Mouse (Mus musculus) midbrain, embryonic 14.5 days (tissue): ENCODE data around the gene Mdh1. TPM values are rescaled to one million over a fixed set of nuclear protein-coding genes. Genes with fewer than 3 reads are reported as not detected.
A peak's percentile ranks its signal among the peaks of the same experiment; 100 is the strongest.

Experiments
- ATAC-seq: fragments of 200-750 bp; cut with Nextera tagmentation; 2 replicates; pipeline ENCODE4 v1.8.0; 2017; ENCODE audit warnings: moderate number of reproducible peaks, moderate library complexity; ENCODE audit not compliant: low FRiP score, low TSS enrichment
- DNase-seq: peaks from one replicate; pipeline ENCODE4 v3.0.0-alpha.2; 2015
- H3K27ac ChIP-seq: fragments of 300-500 bp; sonication (generic); replicated peaks from 2 replicates; pipeline ENCODE4 v1.5.1; 2014; ENCODE audit warnings: mild to moderate bottlenecking, low read depth, low read length, moderate library complexity
- H3K27me3 ChIP-seq: fragments of 300-500 bp; sonication (generic); 2 replicates; pipeline ENCODE4 v1.6.1; 2014; ENCODE audit warnings: low read length, control low read depth, mixed read lengths; ENCODE audit not compliant: control insufficient read depth, insufficient read depth
- H3K36me3 ChIP-seq: fragments of 300-500 bp; sonication (generic); 2 replicates; pipeline ENCODE4 v1.6.1; 2014; ENCODE audit warnings: low read length, control low read depth; ENCODE audit not compliant: control insufficient read depth, insufficient read depth
- H3K4me1 ChIP-seq: fragments of 300-500 bp; sonication (generic); 2 replicates; pipeline ENCODE4 v1.6.1; 2014; ENCODE audit warnings: mild to moderate bottlenecking, antibody characterized with exemption, low read length, control low read depth; ENCODE audit not compliant: control insufficient read depth, insufficient read depth
- H3K4me2 ChIP-seq: fragments of 300-500 bp; sonication (generic); 2 replicates; pipeline ENCODE4 v1.6.1; 2014; ENCODE audit warnings: mild to moderate bottlenecking, low read length, moderate library complexity
- H3K4me3 ChIP-seq: fragments of 300-500 bp; sonication (generic); replicated peaks from 2 replicates; pipeline ENCODE4 v1.5.1; 2014; ENCODE audit warnings: low read depth, low read length
- H3K9ac ChIP-seq: fragments of 300-500 bp; sonication (generic); replicated peaks from 2 replicates; pipeline ENCODE4 v1.6.1; 2014; ENCODE audit warnings: mild to moderate bottlenecking, low read length, moderate library complexity
- H3K9me3 ChIP-seq: fragments of 300-500 bp; sonication (generic); 2 replicates; pipeline ENCODE4 v1.6.1; 2016; ENCODE audit warnings: low read length, control low read depth, mixed read lengths; ENCODE audit not compliant: control insufficient read depth
- WGBS: fragments of 180-500 bp; shearing (Covaris S2); extraction: QIAGEN DNeasy Blood & Tissue Kit; methylation state at CpG from one replicate; pipeline ENCODE4 v1.1.7; 2014; 5-methylcytosine and 5-hydroxymethylcytosine counted together
- polyA plus RNA-seq: library from polyadenylated mRNA; unstranded; fragments of >200 nt; fragmentation: Nextera tagmentation; extraction: Ambion mirVana; gene quantifications from 2 replicates; pipeline ENCODE4 v1.2.1, GENCODE M21; 2014

Gene Mdh1
- polyA plus RNA-seq, result 551 and 578 TPM in 2 replicates

GRCm38 (mm10) chr11:21571700-21572381, at the start of gene Mdh1, which contains the start of gene Wdpcp:
Mdh1 (minus strand) TSS chr11:21572367.
Wdpcp (plus strand) TSS chr11:21572235.
- Histone ChIP-seq H3K4me3 (peak within 1 kb of the TSS; percentile 67), H3K4me1 (peaks cover 13% of the 10 kb centered on the region), H3K27ac (peak within 1 kb of the TSS; percentile 81), H3K9me3 (no peaks in the 10 kb centered on the region), H3K4me2 (peak within 1 kb of the TSS; percentile 78), H3K9ac (peak within 1 kb of the TSS; percentile 70), H3K36me3 (no peaks in the 10 kb centered on the region), H3K27me3 (no peaks in the 10 kb centered on the region)
- under 1% methylated on average over 42 of the region's 42 CpGs for WGBS
- DNase-seq (peak; percentile 98), ATAC-seq (peak; percentile 99)

- Histone ChIP-seq H3K4me1 (no peaks in the 10 kb centered on the region), H3K4me2 (no peak overlapping the region), H3K36me3 (no peaks in the 10 kb centered on the region), H3K9ac (no peak overlapping the region), H3K9me3 (no peaks in the 10 kb centered on the region), H3K27me3 (no peaks in the 10 kb centered on the region), H3K4me3 (no peak overlapping the region), H3K27ac (no peak overlapping the region)
- peak; percentile 29 for DNase-seq
- ATAC-seq, result no peak
Observed at GRCm38 (mm10) chr11:21615915-21616314, 43.7 kb upstream of the Mdh1 start.

- 50% methylated on average over 5 of the region's 5 CpGs for WGBS
- Histone ChIP-seq H3K36me3 (no peaks in the 10 kb centered on the region), H3K27me3 (no peaks in the 10 kb centered on the region), H3K9me3 (no peaks in the 10 kb centered on the region), H3K9ac (no peak overlapping the region), H3K4me2 (no peak overlapping the region), H3K4me1 (no peaks in the 10 kb centered on the region), H3K4me3 (no peak overlapping the region), H3K27ac (no peak overlapping the region)
- DNase-seq, result no peak
- no peak for ATAC-seq
Observed at GRCm38 (mm10) chr11:21602497-21602896, 30.3 kb upstream of the Mdh1 start.

GRCm38 (mm10) chr11:21583286-21583685, 11.1 kb upstream of the Mdh1 start:
- Histone ChIP-seq H3K9me3 (no peaks in the 10 kb centered on the region), H3K27ac (no peak overlapping the region), H3K4me2 (no peak overlapping the region), H3K36me3 (no peaks in the 10 kb centered on the region), H3K9ac (no peak overlapping the region), H3K27me3 (no peaks in the 10 kb centered on the region), H3K4me3 (no peak overlapping the region), H3K4me1 (no peaks in the 10 kb centered on the region)
- DNase-seq (no peak), ATAC-seq (no peak)
- WGBS, result 50% methylated on average over 1 of the region's 1 CpGs

GRCm38 (mm10) chr11:21581472-21581871, 9.3 kb upstream of the Mdh1 start:
- no peak overlapping the region for H3K9ac ChIP-seq
- 81% methylated on average over 7 of the region's 7 CpGs for WGBS
- H3K36me3 ChIP-seq, result no peaks in the 10 kb centered on the region
- no peak overlapping the region for H3K27ac ChIP-seq
- H3K4me2 ChIP-seq, result no peak overlapping the region
- no peaks in the 10 kb centered on the region for H3K4me1 ChIP-seq
- ATAC-seq (no peak), DNase-seq (no peak)
- H3K4me3 ChIP-seq, result no peak overlapping the region
- no peaks in the 10 kb centered on the region for H3K9me3 ChIP-seq
- no peaks in the 10 kb centered on the region for H3K27me3 ChIP-seq

GRCm38 (mm10) chr11:21570973-21571372, 1.2 kb downstream of the Mdh1 start:
- peak overlapping the region; percentile 70 for H3K9ac ChIP-seq

GRCm38 (mm10) chr11:21570109-21570474, 2.1 kb downstream of the Mdh1 start:
- Histone ChIP-seq H3K9ac (peak overlapping the region; percentile 13), H3K27me3 (no peaks in the 10 kb centered on the region), H3K4me2 (peak overlapping the region; percentile 78), H3K9me3 (no peaks in the 10 kb centered on the region), H3K27ac (no peak overlapping the region), H3K36me3 (peaks cover 15% of the 10 kb centered on the region), H3K4me1 (peaks cover 13% of the 10 kb centered on the region), H3K4me3 (peak overlapping the region; percentile 67; the same call in 1 of the 2 replicates)
- no peak for DNase-seq
- no peak for ATAC-seq
- WGBS, result 38% methylated on average over 2 of the region's 2 CpGs

More at GRCm38 (mm10) chr11:21570973-21571372, 1.2 kb downstream of the Mdh1 start:
- DNase-seq (peak; percentile 43), ATAC-seq (no peak)
- no peaks in the 10 kb centered on the region for H3K9me3 ChIP-seq
- peak overlapping the region; percentile 67 for H3K4me3 ChIP-seq
- peaks cover 6% of the 10 kb centered on the region for H3K36me3 ChIP-seq
- H3K27me3 ChIP-seq, result no peaks in the 10 kb centered on the region
- 7% methylated on average over 10 of the region's 10 CpGs for WGBS
- H3K4me1 ChIP-seq, result peaks cover 13% of the 10 kb centered on the region
- H3K4me2 ChIP-seq, result peak overlapping the region; percentile 78
- peak overlapping the region; percentile 81; the same call in 1 of the 2 replicates for H3K27ac ChIP-seq

GRCm38 (mm10) chr11:21569456-21570108, 2.6 kb downstream of the Mdh1 start:
- DNase-seq (peak; percentile 75), ATAC-seq (no peak)
- Histone ChIP-seq H3K9me3 (no peaks in the 10 kb centered on the region), H3K27me3 (no peaks in the 10 kb centered on the region), H3K27ac (no peak overlapping the region), H3K4me1 (peaks cover 13% of the 10 kb centered on the region), H3K4me2 (peak overlapping the region; percentile 78), H3K4me3 (no peak overlapping the region), H3K36me3 (peaks cover 20% of the 10 kb centered on the region), H3K9ac (peak overlapping the region; percentile 13; the same call in 1 of the 2 replicates)
- WGBS, result 39% methylated on average over 3 of the region's 3 CpGs

GRCm38 (mm10) chr11:21569002-21569401, 3.2 kb downstream of the Mdh1 start:
- no peak overlapping the region for H3K4me2 ChIP-seq
- no peak overlapping the region for H3K27ac ChIP-seq
- no peak for DNase-seq
- no peak overlapping the region for H3K4me3 ChIP-seq
- WGBS, result 73% methylated on average over 5 of the region's 5 CpGs
- H3K9ac ChIP-seq, result no peak overlapping the region
- no peaks in the 10 kb centered on the region for H3K27me3 ChIP-seq
- peaks cover 21% of the 10 kb centered on the region for H3K36me3 ChIP-seq
- no peak for ATAC-seq
- no peaks in the 10 kb centered on the region for H3K9me3 ChIP-seq
- H3K4me1 ChIP-seq, result peaks cover 13% of the 10 kb centered on the region
